Mouse (Mus musculus) hindbrain, embryonic 15.5 days (tissue): Measurements from ENCODE around the gene Ltbr. TPM values are rescaled to one million over a fixed set of nuclear protein-coding genes. Genes with fewer than 3 reads are reported as not detected.

Experiments used
- ATAC-seq: fragments of 200-750 bp; cut with Nextera tagmentation; 2 replicates; pipeline ENCODE4 v1.8.0; 2017; ENCODE audit warnings: low read depth, moderate number of reproducible peaks, moderate TSS enrichment; ENCODE audit not compliant: low FRiP score
- H3K27ac ChIP-seq: fragments of 300-500 bp; sonication (generic); replicated peaks from 2 replicates; pipeline ENCODE4 v1.5.1; 2015; ENCODE audit warnings: mild to moderate bottlenecking, inconsistent platforms
- H3K27me3 ChIP-seq: fragments of 300-500 bp; sonication (generic); 2 replicates; pipeline ENCODE4 v1.6.1; 2015; ENCODE audit warnings: control low read depth, inconsistent platforms
- H3K36me3 ChIP-seq: fragments of 300-500 bp; sonication (generic); 2 replicates; pipeline ENCODE4 v1.6.1; 2015; ENCODE audit warnings: control low read depth, inconsistent platforms
- H3K4me1 ChIP-seq: fragments of 300-500 bp; sonication (generic); replicated peaks from 2 replicates; pipeline ENCODE4 v1.6.1; 2015; ENCODE audit warnings: control low read depth, inconsistent platforms
- H3K4me2 ChIP-seq: fragments of 300-500 bp; sonication (generic); 2 replicates; pipeline ENCODE4 v1.6.1; 2015; ENCODE audit warnings: moderate library complexity, mild to moderate bottlenecking, inconsistent platforms
- H3K4me3 ChIP-seq: fragments of 300-500 bp; sonication (generic); 2 replicates; pipeline ENCODE4 v1.5.1; 2015; ENCODE audit warnings: mild to moderate bottlenecking, inconsistent platforms
- H3K9ac ChIP-seq: fragments of 300-500 bp; sonication (generic); 2 replicates; pipeline ENCODE4 v1.6.1; 2015; ENCODE audit warnings: inconsistent platforms
- H3K9me3 ChIP-seq: fragments of 300-500 bp; sonication (generic); 2 replicates; pipeline ENCODE4 v1.6.1; 2016; ENCODE audit warnings: control low read depth, inconsistent platforms
- WGBS: fragments of 180-500 bp; shearing (Covaris S2); methylation state at CpG from one replicate; pipeline ENCODE4 v1.1.7; 2015; 5-methylcytosine and 5-hydroxymethylcytosine counted together
- polyA plus RNA-seq: library from polyadenylated mRNA; unstranded; fragments of >200 nt; fragmentation: Nextera tagmentation; extraction: Ambion mirVana; gene quantifications from 2 replicates; pipeline ENCODE4 v1.2.1, GENCODE M21; 2015

Gene Ltbr
- polyA plus RNA-seq, 1 experiment from 2014 or later, result 15.6 TPM

- H3K4me2 ChIP-seq, result no peak overlapping the region
- ATAC-seq, result no peak
These were observed 53.6 kb downstream of the Ltbr start for GRCm38 (mm10) chr6:125260006-125260555.

More at GRCm38 (mm10) chr6:125260006-125260555, 53.6 kb downstream of the Ltbr start:
- Histone ChIP-seq H3K4me1 (no peaks in the 10 kb centered on the region), H3K36me3 (no peaks in the 10 kb centered on the region), H3K9me3 (no peaks in the 10 kb centered on the region), H3K4me3 (no peak overlapping the region), H3K9ac (no peak overlapping the region), H3K27me3 (no peaks in the 10 kb centered on the region), H3K27ac (no peak overlapping the region)
- 83% methylated on average over 10 of the region's 10 CpGs for WGBS

Other genes with a start within 250 kb of the Ltbr start
- gene Lpar5, start 246.0 kb downstream of the Ltbr start, polyA plus RNA-seq, result 0.54 and 1.0 TPM in 2 replicates
- 90.3 and 93.1 TPM in 2 replicates for gene Chd4, start 217.9 kb downstream of the Ltbr start, polyA plus RNA-seq
- gene Nop2, start 182.0 kb downstream of the Ltbr start, polyA plus RNA-seq, result 47.7 and 49.7 TPM in 2 replicates
- 22.1 and 23.7 TPM in 2 replicates for gene Iffo1, start 168.6 kb downstream of the Ltbr start, polyA plus RNA-seq
- 1,531 and 1,630 TPM in 2 replicates for gene Gapdh, start 147.4 kb downstream of the Ltbr start, polyA plus RNA-seq
- 51.3 and 57.1 TPM in 2 replicates for gene Ncapd2, start 122.2 kb downstream of the Ltbr start, polyA plus RNA-seq
- 148 and 150 TPM in 2 replicates for gene Mrpl51, start 122.1 kb downstream of the Ltbr start, polyA plus RNA-seq
- 28.1 and 28.4 TPM in 2 replicates for gene Vamp1, start 98.3 kb downstream of the Ltbr start, polyA plus RNA-seq
- 6.8 and 8.2 TPM in 2 replicates for gene Tapbpl, start 82.0 kb downstream of the Ltbr start, polyA plus RNA-seq
- 1.6 and 1.7 TPM in 2 replicates for gene Cd27, start 76.9 kb downstream of the Ltbr start, polyA plus RNA-seq
- gene Tuba3a, start 27.8 kb downstream of the Ltbr start, polyA plus RNA-seq, result not detected in 2 replicates
- 0.41 and 0.66 TPM in 2 replicates for gene Scnn1a, start 6.8 kb upstream of the Ltbr start, polyA plus RNA-seq
- gene Tnfrsf1a, start 35.5 kb upstream of the Ltbr start, polyA plus RNA-seq, result 14.8 and 16.6 TPM in 2 replicates
- gene Plekhg6, start 66.9 kb upstream of the Ltbr start, polyA plus RNA-seq, result 0.16 and 0.29 TPM in 2 replicates
- gene Cd9, start 180.9 kb upstream of the Ltbr start, polyA plus RNA-seq, result 108 TPM in 2 replicates
- gene Vwf, start 232.9 kb upstream of the Ltbr start, polyA plus RNA-seq, result 10.2 and 10.8 TPM in 2 replicates